ENCODE assay signal across 40 mouse cellular contexts in the genomic region with DNA sequence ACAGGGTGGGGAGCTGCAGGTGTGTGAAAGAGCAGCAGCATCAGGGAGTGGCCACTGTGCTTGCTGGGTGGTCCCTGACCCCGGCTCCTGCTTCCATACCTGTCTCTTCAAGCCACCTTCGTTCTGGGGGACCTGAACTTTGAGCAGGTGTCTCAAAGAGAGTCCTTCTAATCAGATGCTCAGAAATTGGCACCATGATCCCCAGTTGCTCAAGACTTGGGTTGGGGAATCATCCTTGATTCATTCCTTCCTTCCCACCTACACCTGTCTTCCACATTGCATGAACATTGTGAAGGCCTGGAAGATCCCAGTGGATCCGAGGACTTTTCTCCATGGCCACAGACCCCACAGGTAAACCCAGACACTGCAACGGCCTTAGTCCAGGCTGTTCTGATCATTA. TPM values are rescaled to one million over a fixed set of nuclear protein-coding genes. Genes with fewer than 3 reads are reported as not detected.
"Had no signal": no experiment of that assay in that cellular context is flagged by ENCODE, and none has a peak within 500 bp of the region (broad histone marks: within the 10 kb centered on the region; RNA-seq: fewer than 3 reads in every experiment).

No protein-coding gene starts in this region.

- H3K9ac ChIP-seq: heart, embryonic 13.5 days; heart, embryonic 15.5 days; hindbrain, embryonic 12.5 days; hindbrain, embryonic 14.5 days; kidney, embryonic 15.5 days; limb, embryonic 12.5 days; liver, embryonic 13.5 days; liver, embryonic 15.5 days had no signal

- H3K4me2 ChIP-seq: heart, embryonic 11.5 days; heart, embryonic 13.5 days; heart, embryonic 15.5 days; hindbrain, embryonic 12.5 days; hindbrain, embryonic 14.5 days; kidney, embryonic 15.5 days; limb, embryonic 12.5 days; liver, embryonic 11.5 days; liver, embryonic 13.5 days; liver, embryonic 15.5 days had no signal

- H3K4me1 ChIP-seq: heart, embryonic 13.5 days; heart, embryonic 15.5 days; hindbrain, embryonic 10.5 days; hindbrain, embryonic 12.5 days; kidney, embryonic 15.5 days; limb, embryonic 10.5 days; liver, embryonic 13.5 days; liver, embryonic 15.5 days had no signal

- H3K27ac ChIP-seq: heart, adult 2 months; heart, embryonic 13.5 days; heart, embryonic 15.5 days; hindbrain, embryonic 10.5 days; hindbrain, embryonic 12.5 days; hindbrain, embryonic 14.5 days; kidney, embryonic 15.5 days; kidney, postnatal 0 days; limb, embryonic 10.5 days; limb, embryonic 12.5 days; liver, embryonic 13.5 days; liver, embryonic 15.5 days had no signal

- ATAC-seq: hindbrain, embryonic 16.5 days had no signal

- H3K27me3 ChIP-seq: heart, embryonic 15.5 days; kidney, embryonic 15.5 days; liver, embryonic 13.5 days had no signal

- H3K4me3 ChIP-seq: heart, adult 2 months; heart, embryonic 13.5 days; heart, embryonic 15.5 days; hindbrain, embryonic 10.5 days; hindbrain, embryonic 12.5 days; kidney, embryonic 15.5 days; limb, embryonic 10.5 days; limb, embryonic 12.5 days; liver, embryonic 13.5 days; liver, embryonic 15.5 days had no signal

- H3K36me3 ChIP-seq: heart, embryonic 13.5 days; heart, embryonic 15.5 days; hindbrain, embryonic 10.5 days; hindbrain, embryonic 12.5 days; kidney, embryonic 15.5 days; limb, embryonic 10.5 days; limb, embryonic 12.5 days; liver, embryonic 13.5 days; liver, embryonic 15.5 days had no signal

- DNase-seq: gastrocnemius, postnatal 10 days; gastrocnemius, postnatal 25 days; heart, adult 11 months; heart, postnatal 4 days; kidney, adult 11 months; kidney, adult 2 months; kidney, adult 9 months; kidney, postnatal 14 days; kidney, postnatal 36 days; layer of hippocampus, postnatal 36 days; liver; liver, embryonic 13.5 days had no signal

- H3K9me3 ChIP-seq: heart, embryonic 13.5 days; heart, embryonic 15.5 days; hindbrain, embryonic 12.5 days; kidney, embryonic 15.5 days; limb, embryonic 10.5 days; limb, embryonic 12.5 days; liver, embryonic 13.5 days; liver, embryonic 15.5 days had no signal

RNA-seq across cellular contexts. Expression of a gene that starts 10.2 kb away (rescaled TPM):
- total RNA-seq: gastrocnemius, adult 18-20 months; gastrocnemius, postnatal 10 days; gastrocnemius, postnatal 25 days; gastrocnemius, postnatal 4 days; heart, adult 2 months; heart, postnatal 25 days; heart, postnatal 4 days; layer of hippocampus, adult 18-20 months; layer of hippocampus, postnatal 14 days; layer of hippocampus, postnatal 36 days had no signal
- polyA plus RNA-seq: heart, adult 2 months; heart, embryonic 11.5 days; heart, postnatal 0 days; hindbrain, embryonic 14.5 days; hindbrain, embryonic 16.5 days; intestine, embryonic 14.5 days; liver, embryonic 13.5 days; liver, embryonic 15.5 days had no signal

RNA-seq across cellular contexts. Expression of a gene that starts 27.7 kb away (rescaled TPM):
- total RNA-seq: gastrocnemius, adult 18-20 months; gastrocnemius, postnatal 10 days; gastrocnemius, postnatal 25 days; gastrocnemius, postnatal 4 days; heart, adult 2 months; heart, postnatal 25 days; heart, postnatal 4 days; layer of hippocampus, adult 18-20 months; layer of hippocampus, postnatal 36 days had no signal
- polyA plus RNA-seq: heart, embryonic 11.5 days; heart, embryonic 13.5 days; heart, embryonic 15.5 days; heart, postnatal 0 days; hindbrain, embryonic 10.5 days; hindbrain, embryonic 12.5 days; hindbrain, embryonic 14.5 days; hindbrain, embryonic 16.5 days; limb, embryonic 10.5 days; limb, embryonic 12.5 days; liver, embryonic 11.5 days; liver, embryonic 13.5 days had no signal

RNA-seq across cellular contexts. Expression of a gene that starts 29.8 kb away (rescaled TPM):
- total RNA-seq: gastrocnemius, adult 18-20 months; gastrocnemius, postnatal 10 days; gastrocnemius, postnatal 25 days; gastrocnemius, postnatal 4 days; heart, adult 2 months; heart, postnatal 25 days; heart, postnatal 4 days; layer of hippocampus, adult 18-20 months; layer of hippocampus, adult 8-10 months; layer of hippocampus, postnatal 14 days; layer of hippocampus, postnatal 36 days; left cerebral cortex, adult 18-20 months; left cerebral cortex, adult 8-10 months; left cerebral cortex, postnatal 14 days; left cerebral cortex, postnatal 36 days had no signal
- polyA plus RNA-seq: heart, adult 2 months; heart, embryonic 15.5 days; heart, postnatal 0 days; limb, embryonic 10.5 days; limb, embryonic 12.5 days; liver, embryonic 11.5 days; liver, embryonic 13.5 days; liver, embryonic 15.5 days had no signal

RNA-seq across cellular contexts. Expression of a gene that starts 53.0 kb away (rescaled TPM):
- total RNA-seq: gastrocnemius, adult 18-20 months; gastrocnemius, postnatal 10 days; gastrocnemius, postnatal 25 days; gastrocnemius, postnatal 4 days; heart, adult 2 months; heart, postnatal 25 days; heart, postnatal 4 days; layer of hippocampus, adult 18-20 months; layer of hippocampus, adult 8-10 months; layer of hippocampus, postnatal 14 days; layer of hippocampus, postnatal 36 days; left cerebral cortex, adult 18-20 months; left cerebral cortex, adult 8-10 months; left cerebral cortex, postnatal 14 days; left cerebral cortex, postnatal 36 days had no signal
- polyA plus RNA-seq: heart, adult 2 months; heart, embryonic 11.5 days; heart, embryonic 13.5 days; heart, embryonic 15.5 days; heart, postnatal 0 days; hindbrain, embryonic 10.5 days; hindbrain, embryonic 12.5 days; hindbrain, embryonic 14.5 days; hindbrain, embryonic 16.5 days; intestine, embryonic 14.5 days; kidney, adult 2 months; kidney, embryonic 15.5 days; kidney, postnatal 0 days; large intestine, adult 2 months; limb, embryonic 10.5 days; limb, embryonic 12.5 days; limb, embryonic 14.5 days; liver, embryonic 11.5 days; liver, embryonic 13.5 days; liver, embryonic 15.5 days had no signal
